Mouse (Mus musculus): ENCODE data around the gene Gpr37l1. TPM values are rescaled to one million over a fixed set of nuclear protein-coding genes. Genes with fewer than 3 reads are reported as not detected.

The Gpr37l1 gene
- polyA plus RNA-seq, 1 experiment from 2014 or later = 0.68 TPM

DNA sequence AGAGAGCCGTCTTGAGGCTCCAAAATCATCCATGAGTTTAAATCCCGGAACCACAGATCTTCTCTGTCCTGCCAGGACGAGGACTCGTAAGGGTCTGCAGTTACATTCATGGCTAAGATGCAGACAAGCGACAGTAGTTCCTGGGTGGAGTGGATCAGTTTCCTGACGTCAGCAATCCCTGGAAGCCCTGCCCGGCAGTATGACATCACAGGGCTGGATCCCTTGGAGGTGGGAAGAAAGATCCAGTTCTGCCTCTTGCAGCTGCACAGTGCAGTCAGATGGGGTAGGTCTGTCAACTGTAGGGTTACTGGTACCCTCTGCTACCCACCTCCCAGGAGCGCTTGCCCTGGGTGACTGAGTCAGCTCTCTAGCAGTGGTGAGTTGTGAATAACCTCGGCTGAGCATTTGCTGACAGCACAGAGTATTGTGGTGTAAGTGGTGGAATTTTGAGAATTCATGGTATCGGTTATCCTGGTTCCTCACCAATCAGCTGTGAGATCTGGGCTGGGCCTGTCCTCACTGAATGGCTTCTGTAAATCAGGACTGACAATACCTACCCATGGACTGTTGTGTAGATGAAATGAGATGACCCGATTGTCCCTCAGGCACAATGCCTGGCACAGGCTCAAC is 16.6 kb upstream of the Gpr37l1 start:
- 72% methylated on average over 11 of the region's 11 CpGs for WGBS
- Histone ChIP-seq H3K27ac (no peak overlapping the region), H3K9me3 (ENCODE audit: control insufficient read depth, low read length) (no peaks in the 10 kb centered on the region), H3K4me2 (replicated peaks) (no peak overlapping the region), H3K4me3 (replicated peaks; ENCODE audit: low read length) (no peak overlapping the region), H3K9ac (no peak overlapping the region), H3K27me3 (ENCODE audit: control insufficient read depth, insufficient read depth, low read length) (no peaks in the 10 kb centered on the region), H3K36me3 (replicated peaks; ENCODE audit: control insufficient read depth, insufficient read depth) (no peaks in the 10 kb centered on the region), H3K4me1 (replicated peaks; ENCODE audit: control insufficient read depth, insufficient read depth, low read length) (0 out of 2 replicates have a peak, but pooled peaks cover 3% of the 10 kb centered on the region)
- ATAC-seq (ENCODE audit: low FRiP score) = no peak
- DNase-seq (ENCODE audit: low spot score) = no peak

DNA sequence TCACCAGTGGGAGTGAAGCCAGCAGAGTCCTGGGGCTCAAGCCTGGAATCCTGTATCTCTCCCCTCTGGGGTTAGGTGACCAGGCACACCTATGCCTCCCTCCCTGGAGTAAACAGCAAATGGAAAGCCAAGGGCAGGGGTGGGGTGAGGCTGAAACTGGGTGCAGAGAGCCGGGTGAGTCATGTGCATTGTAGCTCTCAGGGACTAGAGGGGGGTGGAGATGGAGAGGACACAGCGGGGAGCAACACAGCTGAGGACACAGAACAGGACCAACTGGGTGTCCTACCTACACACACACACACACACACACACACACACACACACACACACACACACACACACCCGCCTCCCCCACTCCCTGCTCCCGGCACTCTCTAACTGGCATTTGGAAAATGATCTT is 16.0 kb upstream of the Gpr37l1 start:
- WGBS = 94% methylated on average over 3 of the region's 4 CpGs
- Histone ChIP-seq H3K4me2 (replicated peaks) (no peak overlapping the region), H3K27ac (no peak overlapping the region), H3K9me3 (ENCODE audit: control insufficient read depth, low read length) (no peaks in the 10 kb centered on the region), H3K36me3 (replicated peaks; ENCODE audit: control insufficient read depth, insufficient read depth) (no peaks in the 10 kb centered on the region), H3K4me3 (replicated peaks; ENCODE audit: low read length) (no peak overlapping the region), H3K27me3 (ENCODE audit: control insufficient read depth, insufficient read depth, low read length) (no peaks in the 10 kb centered on the region), H3K9ac (no peak overlapping the region), H3K4me1 (replicated peaks; ENCODE audit: control insufficient read depth, insufficient read depth, low read length) (0 out of 2 replicates have a peak, but pooled peaks cover 3% of the 10 kb centered on the region)
- DNase-seq (ENCODE audit: low spot score) (no peak), ATAC-seq (ENCODE audit: low FRiP score) (no peak)

GRCm38 (mm10) chr1:135182975-135183374 is 15.5 kb upstream of the Gpr37l1 start:
- no peaks in the 10 kb centered on the region for H3K36me3 ChIP-seq (replicated peaks; ENCODE audit: control insufficient read depth, insufficient read depth)
- no peak for DNase-seq (ENCODE audit: low spot score)
- no peaks in the 10 kb centered on the region for H3K9me3 ChIP-seq (ENCODE audit: control insufficient read depth, low read length)
- no peak overlapping the region for H3K27ac ChIP-seq
- no peak overlapping the region for H3K4me2 ChIP-seq (replicated peaks)
- ATAC-seq (ENCODE audit: low FRiP score) = no peak
- H3K9ac ChIP-seq = no peak overlapping the region
- H3K27me3 ChIP-seq (ENCODE audit: control insufficient read depth, insufficient read depth, low read length) = no peaks in the 10 kb centered on the region
- 79% methylated on average over 3 of the region's 3 CpGs for WGBS
- H3K4me1 ChIP-seq (replicated peaks; ENCODE audit: control insufficient read depth, insufficient read depth, low read length) = no peaks in the 10 kb centered on the region
- H3K4me3 ChIP-seq (replicated peaks; ENCODE audit: low read length) = no peak overlapping the region

DNA sequence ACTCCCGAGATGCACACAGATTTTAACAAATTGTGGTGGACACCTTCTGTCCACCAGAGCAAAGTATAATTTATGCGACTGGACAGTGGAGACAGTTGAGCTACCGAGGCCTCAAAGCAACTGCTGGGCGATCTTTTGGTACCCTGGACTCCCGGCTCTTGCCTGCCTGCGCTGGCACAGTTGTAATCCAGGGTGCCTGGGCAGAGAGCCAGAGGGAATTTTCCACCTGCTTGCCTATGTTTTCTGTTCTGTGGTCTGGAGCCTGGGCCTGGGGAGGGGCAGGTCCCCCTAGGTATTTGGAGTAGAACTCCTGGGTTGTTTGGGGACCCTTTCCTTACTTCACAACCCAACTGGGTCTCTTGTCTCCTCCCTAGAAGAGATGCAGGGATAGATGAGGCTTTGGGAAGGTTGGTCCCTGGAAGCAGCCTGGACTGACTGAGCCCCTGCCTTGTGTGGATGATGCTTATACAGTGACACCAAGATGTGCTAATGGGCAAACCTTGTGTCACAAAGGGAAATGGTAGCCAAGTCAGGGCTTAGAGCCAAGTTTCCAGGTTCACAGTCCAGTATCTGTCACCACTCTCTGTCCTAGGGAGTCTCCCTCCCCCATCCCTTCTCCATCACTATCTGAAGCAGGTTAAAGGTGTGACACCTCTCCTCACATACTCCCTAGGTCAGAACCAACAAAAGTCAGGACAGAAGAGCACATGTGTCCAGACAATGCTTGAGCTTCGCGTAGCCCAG is 14.6 kb upstream of the Gpr37l1 start:
- Histone ChIP-seq H3K36me3 (replicated peaks; ENCODE audit: control insufficient read depth, insufficient read depth) (no peaks in the 10 kb centered on the region), H3K27me3 (ENCODE audit: control insufficient read depth, insufficient read depth, low read length) (no peaks in the 10 kb centered on the region), H3K9ac (no peak overlapping the region), H3K4me1 (replicated peaks; ENCODE audit: control insufficient read depth, insufficient read depth, low read length) (no peaks in the 10 kb centered on the region), H3K27ac (no peak overlapping the region), H3K4me2 (replicated peaks) (no peak overlapping the region), H3K4me3 (replicated peaks; ENCODE audit: low read length) (no peak overlapping the region), H3K9me3 (ENCODE audit: control insufficient read depth, low read length) (no peaks in the 10 kb centered on the region)
- DNase-seq (ENCODE audit: low spot score) = no peak
- WGBS = 83% methylated on average over 8 of the region's 8 CpGs
- ATAC-seq (ENCODE audit: low FRiP score) = no peak

- DNase-seq (ENCODE audit: low spot score) = no peak
Observed at GRCm38 (mm10) chr1:135181275-135181674, 13.8 kb upstream of the Gpr37l1 start.

DNA sequence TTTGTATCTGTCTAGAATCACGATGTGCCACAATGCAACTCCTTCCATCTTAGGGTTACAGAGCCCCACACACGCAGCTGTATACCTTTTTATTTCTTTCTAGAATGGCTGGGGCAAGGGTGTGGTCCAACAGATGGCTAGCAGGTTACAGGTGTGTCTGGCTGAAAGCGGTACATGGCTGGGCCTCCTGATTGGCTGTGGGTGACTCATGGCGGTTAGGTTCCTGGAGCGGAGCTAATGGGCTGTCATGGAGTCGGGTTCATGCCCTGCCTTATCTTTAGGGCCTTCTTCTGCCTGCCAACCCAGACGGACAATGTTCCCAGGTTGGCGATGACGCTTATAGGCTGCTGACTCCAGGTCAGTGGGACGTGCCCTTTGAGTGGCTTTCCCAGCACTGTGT is 13.3 kb upstream of the Gpr37l1 start:
- Histone ChIP-seq H3K4me3 (replicated peaks; ENCODE audit: low read length) (no peak overlapping the region), H3K9ac (no peak overlapping the region), H3K27me3 (ENCODE audit: control insufficient read depth, insufficient read depth, low read length) (no peaks in the 10 kb centered on the region), H3K4me2 (replicated peaks) (no peak overlapping the region), H3K9me3 (ENCODE audit: control insufficient read depth, low read length) (no peaks in the 10 kb centered on the region), H3K36me3 (replicated peaks; ENCODE audit: control insufficient read depth, insufficient read depth) (no peaks in the 10 kb centered on the region), H3K27ac (no peak overlapping the region), H3K4me1 (replicated peaks; ENCODE audit: control insufficient read depth, insufficient read depth, low read length) (no peaks in the 10 kb centered on the region)
- DNase-seq (ENCODE audit: low spot score) (no peak), ATAC-seq (ENCODE audit: low FRiP score) (no peak)
- 88% methylated on average over 10 of the region's 10 CpGs for WGBS

More at GRCm38 (mm10) chr1:135181275-135181674, 13.8 kb upstream of the Gpr37l1 start:
- H3K36me3 ChIP-seq (replicated peaks; ENCODE audit: control insufficient read depth, insufficient read depth) = no peaks in the 10 kb centered on the region
- H3K4me1 ChIP-seq (replicated peaks; ENCODE audit: control insufficient read depth, insufficient read depth, low read length) = no peaks in the 10 kb centered on the region
- no peak overlapping the region for H3K4me2 ChIP-seq (replicated peaks)
- no peak for ATAC-seq (ENCODE audit: low FRiP score)
- H3K4me3 ChIP-seq (replicated peaks; ENCODE audit: low read length) = no peak overlapping the region
- no peaks in the 10 kb centered on the region for H3K27me3 ChIP-seq (ENCODE audit: control insufficient read depth, insufficient read depth, low read length)
- 81% methylated on average over 4 of the region's 4 CpGs for WGBS
- H3K27ac ChIP-seq = no peak overlapping the region
- H3K9me3 ChIP-seq (ENCODE audit: control insufficient read depth, low read length) = no peaks in the 10 kb centered on the region
- no peak overlapping the region for H3K9ac ChIP-seq

DNA sequence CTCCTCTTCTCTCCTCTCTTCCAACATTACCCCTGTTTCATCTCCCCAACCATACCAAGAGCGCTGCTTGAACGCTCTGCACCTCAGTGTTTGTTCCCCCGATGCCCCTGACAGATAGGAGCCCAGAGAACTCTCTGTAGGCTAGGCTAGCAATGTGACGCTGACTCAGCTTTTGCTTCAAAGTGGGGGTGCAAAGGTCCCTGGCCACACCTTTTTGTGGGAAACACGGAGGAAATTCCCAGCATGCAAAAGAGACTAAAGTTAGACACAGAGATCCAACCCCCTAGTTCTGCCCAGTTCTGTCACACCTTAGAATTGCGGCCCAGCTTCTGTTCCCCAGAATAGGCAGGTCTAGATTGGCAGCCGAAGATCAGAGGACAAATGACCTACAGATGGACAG is 11.4 kb upstream of the Gpr37l1 start:
- no peak overlapping the region for H3K4me3 ChIP-seq (replicated peaks; ENCODE audit: low read length)
- H3K4me2 ChIP-seq (replicated peaks) = no peak overlapping the region
- H3K27me3 ChIP-seq (ENCODE audit: control insufficient read depth, insufficient read depth, low read length) = no peaks in the 10 kb centered on the region
- ATAC-seq (ENCODE audit: low FRiP score) (no peak), DNase-seq (ENCODE audit: low spot score) (no peak)
- no peak overlapping the region for H3K27ac ChIP-seq
- H3K9ac ChIP-seq = no peak overlapping the region
- H3K4me1 ChIP-seq (replicated peaks; ENCODE audit: control insufficient read depth, insufficient read depth, low read length) = no peaks in the 10 kb centered on the region
- H3K9me3 ChIP-seq (ENCODE audit: control insufficient read depth, low read length) = no peaks in the 10 kb centered on the region
- H3K36me3 ChIP-seq (replicated peaks; ENCODE audit: control insufficient read depth, insufficient read depth) = no peaks in the 10 kb centered on the region
- WGBS = 87% methylated on average over 7 of the region's 7 CpGs

GRCm38 (mm10) chr1:135177724-135178123 is 10.2 kb upstream of the Gpr37l1 start:
- Histone ChIP-seq H3K4me1 (replicated peaks; ENCODE audit: control insufficient read depth, insufficient read depth, low read length) (no peaks in the 10 kb centered on the region), H3K4me2 (replicated peaks) (no peak overlapping the region), H3K36me3 (replicated peaks; ENCODE audit: control insufficient read depth, insufficient read depth) (no peaks in the 10 kb centered on the region), H3K27ac (no peak overlapping the region), H3K27me3 (ENCODE audit: control insufficient read depth, insufficient read depth, low read length) (no peaks in the 10 kb centered on the region), H3K9me3 (ENCODE audit: control insufficient read depth, low read length) (no peaks in the 10 kb centered on the region), H3K9ac (no peak overlapping the region), H3K4me3 (replicated peaks; ENCODE audit: low read length) (no peak overlapping the region)
- DNase-seq (ENCODE audit: low spot score) (no peak), ATAC-seq (ENCODE audit: low FRiP score) (no peak)
- WGBS = 88% methylated on average over 3 of the region's 3 CpGs

DNA sequence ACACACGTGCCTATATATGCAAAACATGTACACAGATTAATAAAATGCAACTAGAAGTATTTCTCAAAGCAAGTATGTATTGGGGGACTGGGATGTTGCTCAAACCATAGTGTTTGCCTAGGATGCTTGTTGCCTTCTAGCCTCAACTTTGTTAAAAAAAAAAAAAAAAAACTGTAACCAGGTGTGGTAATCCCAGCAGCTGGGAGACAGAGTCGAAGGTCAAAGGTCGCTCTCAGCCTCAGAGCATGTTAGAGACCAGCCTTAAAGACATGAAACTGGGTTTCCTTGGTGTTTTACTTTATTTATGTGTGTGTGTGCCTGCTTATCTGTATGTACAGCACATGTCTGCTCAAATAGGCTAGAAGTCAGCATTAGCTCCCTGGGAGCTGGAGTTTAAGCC is 7.7 kb upstream of the Gpr37l1 start:
- no peaks in the 10 kb centered on the region for H3K36me3 ChIP-seq (replicated peaks; ENCODE audit: control insufficient read depth, insufficient read depth)
- 75% methylated on average over 3 of the region's 3 CpGs for WGBS
- H3K4me1 ChIP-seq (replicated peaks; ENCODE audit: control insufficient read depth, insufficient read depth, low read length) = no peaks in the 10 kb centered on the region
- no peaks in the 10 kb centered on the region for H3K27me3 ChIP-seq (ENCODE audit: control insufficient read depth, insufficient read depth, low read length)
- H3K4me3 ChIP-seq (replicated peaks; ENCODE audit: low read length) = no peak overlapping the region
- no peak overlapping the region for H3K9ac ChIP-seq
- H3K27ac ChIP-seq = no peak overlapping the region
- DNase-seq (ENCODE audit: low spot score) = no peak
- ATAC-seq (ENCODE audit: low FRiP score) = no peak
- no peaks in the 10 kb centered on the region for H3K9me3 ChIP-seq (ENCODE audit: control insufficient read depth, low read length)
- no peak overlapping the region for H3K4me2 ChIP-seq (replicated peaks)
